13 mouse cellular contexts compared by ENCODE assay signal in the genomic region with DNA sequence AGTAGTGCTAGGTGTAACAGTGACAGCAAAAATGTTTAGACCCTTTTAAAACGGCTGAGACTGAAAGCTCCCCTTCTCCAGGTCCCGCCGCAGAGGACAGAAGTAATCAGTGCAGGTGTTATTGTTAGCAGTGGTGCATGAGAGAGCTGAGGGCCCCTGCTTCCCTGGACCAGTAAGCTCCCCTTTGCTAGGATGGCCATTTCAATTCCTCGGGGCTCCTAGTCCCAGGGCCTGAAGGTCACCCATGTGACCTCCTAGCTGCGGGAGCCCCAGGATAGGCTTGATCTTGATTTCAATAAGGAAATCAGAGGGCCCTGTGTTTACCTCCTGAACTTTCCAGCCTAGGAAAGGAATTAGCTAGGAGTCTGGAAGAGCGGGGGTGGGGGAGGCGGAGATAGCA. TPM values are rescaled to one million over a fixed set of nuclear protein-coding genes. Genes with fewer than 3 reads are reported as not detected.
DNase-seq lines count a peak whose midpoint lies in the region; ATAC-seq and TF ChIP-seq lines count a peak whose summit lies in the region.
"Had no signal": no experiment of that assay in that cellular context is flagged by ENCODE, and none has a peak within 500 bp of the region (broad histone marks: within the 10 kb centered on the region; RNA-seq: fewer than 3 reads in every experiment).

No protein-coding gene starts in this region.

- peaks cover 77% of the 10 kb centered on the region for H3K27me3 ChIP-seq in hindbrain, embryonic 10.5 days (ENCODE audit: insufficient read depth, poor library complexity, severe bottlenecking)
- peaks cover 78% of the 10 kb centered on the region for H3K27me3 ChIP-seq in limb, embryonic 11.5 days (ENCODE audit: control insufficient read depth, insufficient read depth, low read length)
- peaks cover 14% of the 10 kb centered on the region; the same call in 1 of the 2 replicates for H3K27me3 ChIP-seq in neural tube, embryonic 15.5 days (replicated peaks)

- H3K9ac ChIP-seq in limb, embryonic 11.5 days (ENCODE audit: low read length) = no peak overlapping the region
- peak overlapping the region; percentile 28; the same call in 1 of the 2 replicates for H3K9ac ChIP-seq in neural tube, embryonic 15.5 days (replicated peaks)
- H3K9ac ChIP-seq: heart, embryonic 13.5 days; lung, embryonic 15.5 days had no signal

- no peak for DNase-seq in layer of hippocampus, adult 2 months (ENCODE audit: low spot score in 2 of 2)
- no peak for DNase-seq in layer of hippocampus, adult 9-10 months (ENCODE audit: low spot score)
- peak; percentile 61 for DNase-seq in hindbrain, embryonic 10.5 days (ENCODE audit: low spot score)
- peak; percentile 33 for DNase-seq in limb, embryonic 11.5 days (ENCODE audit: low spot score)
- no peak for DNase-seq in thymus, adult 18-20 months
- DNase-seq in lung, postnatal 25 days (ENCODE audit: low spot score) = no peak
- DNase-seq in cerebellum, adult 11 months = no peak
- DNase-seq: cerebellum, adult 9-11 months; right cerebral cortex, postnatal 14 days had no signal

- peaks cover 43% of the 10 kb centered on the region for H3K36me3 ChIP-seq in hindbrain, embryonic 10.5 days
- H3K36me3 ChIP-seq in limb, embryonic 11.5 days (ENCODE audit: control insufficient read depth, insufficient read depth, low read length) = no peaks in the 10 kb centered on the region
- H3K36me3 ChIP-seq in neural tube, embryonic 15.5 days = no peaks in the 10 kb centered on the region
- H3K36me3 ChIP-seq: heart, embryonic 13.5 days; lung, embryonic 15.5 days had no signal

- H3K27ac ChIP-seq in layer of hippocampus, adult 2 months = peak overlapping the region; percentile 94
- peak overlapping the region; percentile 97 for H3K27ac ChIP-seq in hindbrain, embryonic 10.5 days
- no peak overlapping the region for H3K27ac ChIP-seq in limb, embryonic 11.5 days (replicated peaks; ENCODE audit: low read depth, low read length)
- peak overlapping the region; percentile 65 for H3K27ac ChIP-seq in neural tube, embryonic 15.5 days (replicated peaks)
- H3K27ac ChIP-seq: heart, embryonic 13.5 days; lung, embryonic 15.5 days had no signal

- H3K4me2 ChIP-seq in limb, embryonic 11.5 days (ENCODE audit: low read depth, severe bottlenecking) = no peak overlapping the region
- H3K4me2 ChIP-seq in neural tube, embryonic 15.5 days = peak overlapping the region; percentile 47
- H3K4me2 ChIP-seq: heart, embryonic 13.5 days; lung, embryonic 15.5 days had no signal

- no peaks in the 10 kb centered on the region for H3K9me3 ChIP-seq in hindbrain, embryonic 10.5 days
- H3K9me3 ChIP-seq in limb, embryonic 11.5 days (ENCODE audit: control insufficient read depth, low read length) = no peaks in the 10 kb centered on the region
- H3K9me3 ChIP-seq in neural tube, embryonic 15.5 days (replicated peaks) = no peaks in the 10 kb centered on the region
- H3K9me3 ChIP-seq: heart, embryonic 13.5 days; lung, embryonic 15.5 days had no signal

- H3K4me3 ChIP-seq in layer of hippocampus, adult 2 months = peak overlapping the region; percentile 38
- H3K4me3 ChIP-seq in hindbrain, embryonic 10.5 days = peak overlapping the region; percentile 84
- no peak overlapping the region for H3K4me3 ChIP-seq in limb, embryonic 11.5 days (ENCODE audit: low read depth, low read length)
- peak overlapping the region; percentile 27 for H3K4me3 ChIP-seq in neural tube, embryonic 15.5 days (replicated peaks)
- H3K4me3 ChIP-seq: heart, embryonic 13.5 days; lung, embryonic 15.5 days had no signal

- no peak for TF ChIP-seq CTCF in layer of hippocampus, adult 2 months (conservative IDR thresholded peaks at IDR 0.05)

- 2% methylated on average over 7 of the region's 7 CpGs for WGBS in hindbrain, embryonic 10.5 days
- WGBS in limb, embryonic 11.5 days = 2% methylated on average over 7 of the region's 7 CpGs
- WGBS in neural tube, embryonic 15.5 days = 11% methylated on average over 7 of the region's 7 CpGs

- ATAC-seq in limb, embryonic 11.5 days (ENCODE audit: insufficient number of reproducible peaks, low FRiP score, low TSS enrichment, low read depth) = no peak
- ATAC-seq in neural tube, embryonic 15.5 days (ENCODE audit: low FRiP score) = peak; percentile 7; the same call in 1 of the 2 replicates

- peaks cover 60% of the 10 kb centered on the region for H3K4me1 ChIP-seq in hindbrain, embryonic 10.5 days (replicated peaks)
- H3K4me1 ChIP-seq in limb, embryonic 11.5 days (ENCODE audit: control insufficient read depth, insufficient read depth, low read length) = peaks cover 4% of the 10 kb centered on the region; the same call in 1 of the 2 replicates
- H3K4me1 ChIP-seq in neural tube, embryonic 15.5 days = peaks cover 57% of the 10 kb centered on the region

RNA-seq across cellular contexts. Expression of a gene that starts 7.9 kb away (rescaled TPM):
- 10 to 100 TPM; 60.7 to 66.4 TPM for total RNA-seq in layer of hippocampus, adult 2 months (2021)
- polyA plus RNA-seq in hindbrain, embryonic 10.5 days (2016; fragmentation: Nextera tagmentation; extraction: Ambion mirVana) = 16.8 and 17.8 TPM in 2 replicates
- polyA plus RNA-seq in limb, embryonic 11.5 days (2014; fragmentation: Nextera tagmentation; extraction: Ambion mirVana) = 0.04 and 0.19 TPM in 2 replicates
- polyA plus RNA-seq in neural tube, embryonic 15.5 days (2015; fragmentation: Nextera tagmentation; extraction: Ambion mirVana) = 6.9 and 9.5 TPM in 2 replicates
- polyA plus RNA-seq: stomach, embryonic 16.5 days had no signal

Comparison
In these comparisons a context has a peak if more than half of its experiments do, and no peak if none do; other contexts are left out.
1. DNase-seq: peak in hindbrain, embryonic 10.5 days (single experiment) and limb, embryonic 11.5 days (single experiment); none in layer of hippocampus, adult 2 months (0 of 2), layer of hippocampus, adult 9-10 months (single experiment), thymus, adult 18-20 months (0 of 2), lung, postnatal 25 days (single experiment) and cerebellum, adult 11 months (single experiment).